Mouse (Mus musculus) embryonic fibroblast, embryonic 13.5 days (primary cell): ENCODE results near the gene Tmem245.

Experiments used
- CTCF ChIP-seq: IDR thresholded peaks from 2 replicates; pipeline ENCODE4 v1.5.1; 2011; ENCODE audit warnings: mild to moderate bottlenecking, control low read depth, low read length, moderate library complexity, borderline replicate concordance; ENCODE audit not compliant: insufficient read depth
- POLR2A ChIP-seq: IDR thresholded peaks from 2 replicates; pipeline ENCODE4 v1.6.1; 2011; ENCODE audit warnings: low read depth, mild to moderate bottlenecking, control low read depth, low read length, moderate library complexity

GRCm38 (mm10) chr4:56912382-56913001 lies 34.7 kb downstream of the Tmem245 start:
- TF ChIP-seq POLR2A (no peak), CTCF (no peak)
